Mouse (Mus musculus) adrenal gland, postnatal 14 days (tissue): ENCODE measurements at regions not wholly inside any gene's neighbourhood (a gene's known extent, or its start where the extent isn't known, plus 50 kb on each side); places are given as distances from the start of the nearest gene placed in this dataset.

Source experiments
- DNase-seq: peaks from one replicate; pipeline ENCODE4 v3.0.0; 2021; ENCODE audit warnings: mixed read lengths

DNA sequence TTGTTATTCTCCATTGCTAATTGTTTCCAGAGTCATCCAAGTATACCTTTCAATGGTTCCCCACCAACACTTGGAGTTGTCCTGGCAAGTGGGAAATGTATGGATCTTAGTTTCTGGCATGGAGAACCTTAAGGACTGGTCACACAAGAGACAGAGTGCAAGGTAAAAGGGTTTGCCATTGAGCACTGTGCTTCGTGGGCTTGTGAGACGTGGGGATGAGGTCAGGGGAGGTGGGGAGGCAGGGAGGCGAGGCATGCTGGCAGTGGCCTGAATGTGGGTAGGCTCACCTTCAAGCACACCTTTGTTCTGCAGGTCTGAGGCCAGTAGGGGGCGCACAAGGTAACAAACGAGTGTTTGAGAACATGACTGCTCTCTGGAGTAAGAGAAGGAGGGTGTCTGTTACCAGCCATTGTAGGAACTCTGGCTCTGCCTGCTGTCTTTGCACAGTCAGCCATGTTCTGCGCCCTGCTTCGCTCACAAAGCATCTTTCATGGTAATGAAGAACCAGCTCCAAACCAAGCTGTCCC, 612.0 kb downstream of the Bcl11a start:
- DNase-seq, result peak; percentile 78

DNA sequence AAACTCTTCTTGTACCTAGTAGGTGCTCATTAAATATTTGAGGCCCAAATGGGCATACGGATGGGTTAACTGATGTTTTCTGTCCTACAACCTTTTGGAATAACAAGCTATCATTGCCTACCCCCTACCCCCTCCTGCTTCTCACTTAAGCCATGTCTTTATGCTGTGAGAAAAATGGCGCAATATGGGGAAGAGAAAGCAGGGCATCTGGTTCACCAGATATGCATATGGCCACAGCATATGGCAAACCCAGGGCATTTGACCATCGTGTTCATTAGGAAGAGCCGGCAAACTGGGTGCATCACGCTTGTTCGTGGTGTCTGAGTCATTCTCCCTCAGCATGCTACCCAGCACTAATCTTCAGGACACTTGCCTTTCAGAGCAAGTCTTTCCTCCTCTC, 616.1 kb downstream of the Bcl11a start:
- DNase-seq, result no peak

DNA sequence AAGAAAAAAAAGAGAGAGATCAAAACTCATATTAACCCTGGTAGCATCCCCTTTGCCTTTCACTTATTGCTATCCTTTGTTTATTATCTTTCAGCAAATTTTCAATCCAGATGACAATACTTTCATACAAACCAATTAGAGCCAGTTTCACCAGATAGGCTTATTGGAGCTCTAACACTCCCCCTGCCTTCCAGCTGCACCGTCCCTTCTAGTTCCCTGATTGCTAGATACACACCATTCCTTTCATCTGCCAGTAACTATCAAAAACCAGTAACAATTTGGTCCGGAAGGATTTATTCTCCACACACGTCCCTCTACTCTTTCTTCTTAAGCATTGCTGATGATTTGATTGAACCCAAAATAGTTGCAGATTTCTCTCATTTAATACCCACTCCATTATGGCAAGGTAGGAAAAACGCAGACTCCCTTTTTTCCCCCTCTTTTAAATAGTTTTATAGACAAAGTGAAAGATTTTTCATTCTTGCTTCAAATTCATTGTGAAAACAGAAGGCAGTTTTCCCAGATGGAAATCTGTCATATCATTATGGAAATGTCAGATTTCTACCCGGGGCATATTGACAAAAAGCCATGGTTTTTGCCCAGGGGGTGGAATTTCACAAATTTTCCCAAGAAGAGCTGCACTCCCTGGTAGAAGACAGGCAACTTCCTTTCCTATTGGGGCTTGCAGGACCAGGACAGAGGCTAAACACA, 617.3 kb downstream of the Bcl11a start:
- no peak for DNase-seq

DNA sequence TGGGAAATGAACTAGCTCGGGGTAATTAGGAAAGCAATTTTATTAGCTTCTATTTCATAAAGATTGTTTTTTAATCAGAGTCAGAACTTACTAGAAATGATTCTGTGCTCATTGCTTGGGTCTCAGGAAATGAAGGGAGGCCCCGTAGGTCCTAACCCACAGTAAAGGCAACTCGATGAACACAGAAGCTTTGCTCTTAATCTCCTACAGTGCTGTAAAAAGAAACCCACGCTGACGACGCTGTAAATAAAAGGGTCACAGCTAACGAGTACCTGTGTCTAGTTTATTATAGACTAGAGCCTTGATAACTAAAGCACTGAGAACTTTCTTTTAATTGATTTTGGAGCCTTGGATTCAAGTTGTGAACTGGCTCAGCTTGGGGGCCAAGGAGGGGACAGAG, 618.7 kb downstream of the Bcl11a start:
- DNase-seq, result no peak

DNA sequence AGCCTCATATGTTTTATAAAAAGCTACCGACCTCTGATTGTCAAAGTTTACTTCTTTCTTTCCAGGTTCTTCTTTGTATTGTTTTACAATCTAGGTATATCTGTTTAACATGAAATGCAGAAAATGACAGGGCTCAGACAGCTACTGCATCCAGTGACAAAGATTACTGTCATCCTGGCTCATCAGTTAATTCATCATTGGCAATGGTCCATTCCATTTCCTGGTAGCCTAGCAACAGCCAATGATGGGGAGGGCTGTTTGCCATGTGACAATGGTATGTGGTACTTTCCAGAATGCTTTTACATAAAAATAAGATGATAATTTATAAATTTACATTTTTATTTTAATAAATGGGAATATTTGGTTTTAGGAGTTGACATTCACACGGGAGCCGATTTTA, 630.9 kb downstream of the Bcl11a start:
- DNase-seq, result no peak

DNA sequence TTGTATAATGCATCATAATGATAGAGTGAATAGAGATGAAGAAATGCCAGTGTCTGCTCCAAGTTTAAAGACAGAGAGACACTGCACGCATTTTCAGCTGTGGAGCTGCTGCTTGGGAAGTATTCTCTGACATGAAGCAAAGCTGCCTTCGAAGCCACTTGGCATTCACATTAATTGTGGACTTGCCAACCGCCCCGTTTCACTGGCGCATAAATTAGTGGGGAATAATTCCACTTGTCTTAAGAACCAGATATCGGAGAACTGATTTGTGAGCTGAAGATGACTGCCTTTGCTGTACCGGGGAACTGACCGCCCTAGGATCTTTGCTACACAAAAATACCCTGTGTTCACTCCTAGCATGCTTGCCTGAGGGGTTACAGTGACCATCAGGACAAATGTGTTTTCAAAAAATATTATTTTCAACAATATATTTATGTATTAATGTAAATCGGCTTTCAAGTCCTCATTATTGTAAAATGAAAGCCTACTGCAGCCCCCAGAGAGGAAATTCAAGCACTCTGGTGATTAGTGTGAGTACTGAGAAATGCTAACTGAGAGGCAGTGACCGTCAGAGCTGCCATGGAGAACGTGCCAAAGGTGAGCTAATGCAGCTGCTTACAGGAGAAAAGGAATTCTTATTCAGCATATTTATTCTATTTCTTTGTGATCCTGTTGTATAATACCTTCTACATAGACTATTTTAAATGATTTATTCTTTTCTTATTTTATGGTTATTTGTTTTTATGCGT, 638.9 kb downstream of the Bcl11a start:
- no peak for DNase-seq

DNA sequence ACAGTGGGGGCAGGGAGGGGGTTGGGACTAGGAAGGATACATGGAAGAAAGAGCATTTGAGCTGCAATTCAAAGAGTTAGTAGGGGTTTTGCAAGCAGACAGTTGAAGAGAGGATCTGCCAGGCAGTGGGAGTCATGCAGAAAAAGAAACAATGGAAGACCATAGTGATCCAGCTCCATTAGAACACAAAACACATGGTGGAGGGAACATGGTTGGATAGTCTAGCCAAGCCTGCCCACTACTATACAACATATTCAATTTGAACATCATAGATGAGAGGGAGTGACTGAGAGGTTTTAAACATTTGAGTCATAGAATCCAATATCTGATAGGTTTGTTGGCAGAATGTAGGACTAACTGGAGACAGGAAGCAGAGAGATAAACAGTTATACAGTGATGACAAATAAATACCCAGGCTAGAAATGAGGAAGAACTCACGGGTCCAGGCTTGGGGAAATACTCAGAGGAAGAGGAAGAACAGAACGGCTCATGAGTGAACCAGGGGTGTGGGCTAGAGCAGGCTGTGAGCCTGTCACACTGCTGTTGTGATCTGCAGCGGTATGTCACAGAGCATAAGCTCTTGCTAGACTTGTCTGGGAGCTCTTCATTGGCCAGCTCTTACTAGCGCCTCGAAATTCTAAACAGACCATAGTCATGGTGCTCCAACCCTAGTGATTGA, 646.5 kb downstream of the Bcl11a start:
- no peak for DNase-seq

DNA sequence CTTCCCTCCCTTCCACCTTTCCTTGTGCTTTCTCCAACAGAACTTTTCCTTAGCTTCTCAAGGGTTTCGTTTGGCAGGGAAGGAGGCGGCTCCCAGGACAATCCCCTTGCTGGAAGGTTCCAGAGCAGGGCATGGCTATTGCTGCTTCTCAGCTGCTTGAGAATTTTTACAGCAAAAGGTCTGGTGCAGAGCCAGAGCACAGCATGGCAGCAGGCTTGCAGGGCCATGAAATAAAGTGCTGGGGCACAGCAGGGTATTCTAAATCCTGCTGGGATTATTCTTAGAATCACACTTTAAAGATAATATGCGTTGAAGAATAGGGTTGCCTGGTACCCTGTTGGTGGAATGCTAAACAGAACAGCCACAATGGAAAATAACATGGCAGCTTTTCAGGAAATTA, 648.5 kb downstream of the Bcl11a start:
- no peak for DNase-seq

DNA sequence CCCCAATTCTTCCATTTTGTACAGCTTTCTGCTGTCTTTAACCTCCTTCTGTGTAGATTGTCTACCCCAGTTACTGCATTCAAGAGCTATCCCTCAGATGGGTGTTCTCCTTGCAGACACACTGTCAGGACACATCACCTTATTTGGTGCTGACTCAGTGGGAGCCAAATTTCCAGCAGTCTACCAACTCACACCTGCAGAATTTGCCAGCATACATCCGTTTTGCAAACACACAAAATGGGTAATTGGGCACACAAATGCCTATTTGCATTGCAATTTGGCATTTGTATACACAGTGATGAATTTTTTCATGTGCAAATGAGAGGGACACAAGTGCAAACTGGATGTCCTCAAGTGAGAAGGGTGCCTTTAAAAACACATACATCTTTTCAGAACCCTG, 649.5 kb downstream of the Bcl11a start:
- no peak for DNase-seq

DNA sequence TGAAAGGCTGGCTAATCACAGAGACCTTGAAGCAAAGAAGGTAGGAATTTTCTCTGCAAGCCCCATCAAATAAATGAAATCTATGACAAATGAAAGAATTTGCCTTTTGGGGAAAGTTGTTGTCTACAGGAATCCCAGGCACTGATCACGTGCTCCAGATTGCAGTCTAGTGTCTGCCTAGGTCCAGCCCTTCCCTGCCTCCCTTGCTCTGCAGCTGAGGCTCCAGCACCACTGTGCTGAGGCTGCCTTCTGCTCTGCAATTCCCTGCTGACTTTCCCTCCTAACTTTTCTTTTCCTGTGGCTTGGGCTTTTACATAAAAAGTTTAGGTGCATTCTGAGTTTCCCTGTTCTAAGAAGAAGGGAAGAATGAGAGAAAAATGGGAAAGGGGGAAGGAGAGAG, 653.6 kb downstream of the Bcl11a start:
- no peak for DNase-seq

DNA sequence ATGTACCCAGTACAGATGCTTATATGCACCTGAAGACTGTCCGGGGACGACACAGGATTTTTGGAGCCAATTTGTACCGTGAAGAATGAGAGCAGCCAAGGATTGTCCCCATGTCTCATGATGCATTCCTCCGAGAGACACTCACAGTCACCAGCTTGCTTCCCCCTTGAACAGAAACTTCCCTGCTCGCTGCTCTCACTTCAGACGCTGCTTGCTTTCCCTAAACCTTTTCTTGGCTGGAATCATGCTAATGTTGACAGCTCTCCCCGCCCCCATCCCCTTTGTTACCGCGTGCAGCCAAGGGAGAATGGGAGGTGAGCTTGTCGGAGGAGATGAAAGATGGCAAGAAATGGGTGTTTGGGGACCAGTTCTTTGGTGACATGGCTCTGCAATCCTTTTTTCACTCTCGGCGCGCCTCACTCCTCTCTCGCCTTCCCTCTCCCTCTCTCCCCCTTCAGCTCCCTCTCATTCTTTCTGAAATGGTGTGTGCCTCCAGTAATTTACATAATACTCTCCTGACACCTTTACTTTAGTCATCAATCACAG, 661.9 kb downstream of the Bcl11a start:
- DNase-seq, result no peak

DNA sequence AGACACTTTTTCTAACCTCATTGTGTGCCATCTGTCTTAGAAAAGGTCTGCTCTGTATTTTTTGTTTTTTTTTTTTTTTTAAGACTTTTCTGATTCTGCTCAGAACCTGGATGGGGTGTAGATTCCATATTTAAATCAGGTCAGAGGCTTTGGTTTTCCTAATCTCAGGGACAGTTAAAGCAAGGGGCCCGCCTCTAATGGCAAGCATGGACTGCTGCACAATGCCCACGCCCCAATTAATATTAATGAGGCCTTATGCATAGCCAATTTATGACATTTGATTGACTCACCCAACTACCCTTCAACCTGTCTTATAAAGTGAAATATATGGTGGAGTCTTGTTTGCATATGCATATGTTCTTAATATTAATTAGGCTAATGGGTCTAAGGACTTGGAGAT, 662.6 kb downstream of the Bcl11a start:
- DNase-seq, result no peak

DNA sequence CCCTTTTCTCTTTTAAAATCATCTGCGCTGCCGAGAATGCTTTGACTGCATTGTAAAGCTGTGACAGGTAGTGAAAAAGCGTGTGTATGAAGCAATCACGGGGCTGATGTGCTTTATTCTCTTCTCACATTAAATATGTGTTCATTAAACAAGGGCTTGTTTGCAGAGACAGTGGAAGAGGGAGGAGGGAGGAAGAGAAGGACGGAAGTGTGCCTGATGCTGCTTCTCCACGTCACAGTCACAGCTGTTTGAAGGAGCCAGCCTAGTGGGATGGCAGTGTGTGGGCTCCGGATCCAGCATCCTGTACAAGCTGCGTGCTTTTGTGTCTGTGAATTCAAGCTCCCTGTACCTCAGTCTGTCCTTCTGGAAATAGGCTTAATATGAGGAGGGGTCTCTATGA, 664.7 kb downstream of the Bcl11a start:
- DNase-seq, result no peak

DNA sequence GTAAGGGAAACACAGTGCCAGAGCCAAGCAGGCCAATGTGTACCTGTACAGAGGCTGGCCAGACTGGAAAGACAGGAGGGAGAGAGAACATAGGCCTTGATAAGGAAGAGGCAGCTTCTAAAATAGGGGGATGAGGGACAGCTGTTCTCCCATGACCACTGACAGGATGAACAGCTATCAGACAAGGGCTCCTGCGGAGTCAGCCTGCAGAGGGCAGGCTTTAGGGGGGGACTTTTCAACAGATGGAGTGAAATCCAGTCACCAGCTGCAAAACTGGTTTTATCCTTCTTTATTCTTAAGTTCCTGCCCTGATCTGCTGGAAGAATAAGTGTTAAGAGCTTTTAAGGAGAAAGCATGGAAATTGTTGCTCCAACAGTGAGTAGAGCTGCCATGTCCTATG, 665.6 kb downstream of the Bcl11a start:
- DNase-seq, result no peak

DNA sequence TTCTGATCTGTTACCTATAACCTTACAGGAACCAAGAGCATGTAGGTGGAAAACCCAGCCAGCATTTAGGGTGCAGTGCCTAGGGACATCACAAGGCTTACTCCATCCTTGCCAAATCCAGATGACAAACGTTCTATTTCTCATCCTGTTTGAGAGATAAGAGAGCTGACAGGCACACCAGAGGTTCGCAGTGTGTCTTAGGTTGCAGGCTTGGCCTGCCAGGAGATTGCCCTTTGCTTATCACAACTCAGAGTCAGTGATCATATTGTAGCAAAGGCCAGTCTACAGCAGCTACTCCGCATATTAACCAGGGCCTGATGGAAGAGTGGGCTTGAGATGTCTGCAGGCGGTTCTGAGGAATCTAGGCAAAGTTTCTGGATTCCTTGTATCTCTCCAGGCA, 668.0 kb downstream of the Bcl11a start:
- peak; percentile 25 for DNase-seq

DNA sequence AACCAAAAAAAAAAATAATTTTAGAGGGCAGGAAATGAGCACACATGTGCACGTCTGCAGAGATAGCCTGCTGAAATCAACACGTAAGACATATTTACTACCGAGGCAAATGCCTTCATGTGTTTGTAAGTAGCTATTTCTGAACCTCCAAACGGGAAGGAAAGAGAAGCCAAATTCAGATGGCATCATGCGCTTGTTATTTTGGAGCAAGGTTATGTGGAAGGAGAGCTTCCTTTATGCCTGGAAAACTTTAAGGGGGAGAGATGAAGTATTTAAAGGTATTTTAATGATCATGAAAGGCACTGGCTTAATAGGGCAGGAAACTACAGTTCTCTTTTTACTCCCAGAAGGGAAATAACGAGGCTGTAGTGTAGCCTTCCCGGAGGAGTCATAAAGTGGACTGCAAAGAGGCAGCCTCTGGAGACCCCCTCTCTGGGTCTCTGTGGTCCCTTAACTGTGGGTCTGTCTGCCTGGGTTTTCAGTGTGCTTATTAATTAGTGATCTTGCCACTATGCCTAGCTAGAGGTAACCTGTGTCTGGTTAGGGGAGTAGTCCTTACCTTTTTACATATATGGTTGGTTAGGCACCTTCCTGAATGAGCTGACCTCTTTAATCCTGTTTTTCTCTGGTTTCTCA, 672.4 kb downstream of the Bcl11a start:
- no peak for DNase-seq

DNA sequence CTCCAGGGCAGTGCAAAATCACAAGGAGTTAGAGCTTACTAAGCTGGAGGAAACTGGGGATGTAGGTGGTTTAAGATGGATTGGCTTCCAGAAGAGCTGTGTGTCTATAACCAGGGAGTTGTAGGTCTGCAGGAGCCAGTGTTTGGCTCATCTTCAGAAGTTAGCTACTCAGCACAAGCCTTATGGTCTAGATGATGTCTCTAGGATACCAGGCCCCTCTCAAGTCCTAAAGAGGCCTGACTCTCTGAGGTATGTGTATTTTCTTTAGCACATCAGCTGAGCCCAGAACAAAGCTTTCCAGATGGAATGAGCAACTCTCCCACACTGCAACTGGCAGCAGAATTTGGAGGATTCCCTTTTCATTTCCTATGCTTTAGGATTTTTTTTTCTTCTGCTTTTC, 680.3 kb downstream of the Bcl11a start:
- no peak for DNase-seq

DNA sequence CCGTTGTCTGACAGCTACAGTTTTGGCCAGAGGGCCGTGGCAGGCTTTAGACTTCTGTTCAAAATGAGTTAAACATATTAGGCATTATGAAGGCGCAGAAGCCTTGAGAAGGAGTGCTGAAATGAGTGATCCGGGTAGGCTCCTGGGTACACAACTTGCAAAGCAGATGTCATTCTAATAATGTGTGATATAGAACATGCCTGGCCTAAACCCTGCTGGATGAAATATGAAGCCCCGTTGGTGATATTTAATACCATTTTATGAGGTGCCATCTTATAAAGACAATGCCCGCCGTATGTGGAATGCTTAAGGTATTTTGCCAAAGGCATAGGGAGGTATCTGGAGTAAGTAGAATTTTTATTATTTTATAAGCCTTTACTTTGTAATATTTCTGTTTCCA, 705.6 kb downstream of the Bcl11a start:
- DNase-seq, result no peak

DNA sequence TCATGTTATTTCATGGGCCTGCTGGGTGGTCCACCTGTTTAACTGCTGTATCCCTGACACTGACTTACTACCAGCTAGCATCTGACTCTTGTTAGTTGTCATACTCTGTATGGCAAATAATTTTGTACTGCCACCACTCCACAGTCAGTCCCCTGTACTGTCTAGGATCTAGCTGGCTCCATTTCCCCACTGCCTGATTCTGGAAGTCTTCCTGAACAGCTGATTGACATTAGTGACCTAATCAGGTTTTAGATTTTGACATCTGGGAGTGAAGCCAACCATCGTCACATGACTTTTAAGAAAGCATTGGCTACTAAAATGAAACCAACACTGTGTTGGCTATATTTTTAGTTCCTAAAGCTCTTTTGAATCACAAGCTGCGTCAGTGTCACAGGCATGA, 711.3 kb downstream of the Bcl11a start:
- DNase-seq, result no peak

DNA sequence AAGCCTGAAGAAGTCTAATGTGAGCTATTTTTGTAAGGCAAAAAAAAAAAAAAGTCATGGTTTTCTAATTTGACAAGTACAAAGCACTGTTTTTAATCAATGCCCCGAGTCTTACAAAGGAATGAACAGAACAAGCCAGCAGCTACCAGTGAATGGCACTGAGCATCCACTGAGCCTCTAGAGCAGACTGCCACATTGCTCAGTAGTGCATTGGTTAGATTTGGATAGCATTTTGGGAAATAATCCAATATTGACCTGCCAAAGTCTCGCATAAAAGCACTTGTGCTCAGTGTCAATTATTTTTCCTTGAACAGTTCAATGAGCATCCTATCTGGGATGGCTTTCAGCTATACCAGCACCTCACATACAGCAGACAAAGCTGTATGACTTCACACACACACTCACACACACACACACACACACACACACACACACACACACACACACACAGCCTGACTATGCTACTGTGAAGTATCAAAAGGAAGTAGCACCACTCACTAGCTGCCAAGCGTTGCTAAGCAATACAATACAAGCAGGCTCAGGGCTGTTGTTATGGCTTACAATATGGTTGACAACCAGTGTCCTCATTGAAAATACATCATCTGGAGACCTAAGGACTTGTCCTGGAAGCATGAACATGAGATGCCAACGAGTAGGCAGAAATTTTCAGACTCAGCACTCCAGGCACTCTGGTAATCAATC, 717.8 kb downstream of the Bcl11a start:
- DNase-seq, result no peak

DNA sequence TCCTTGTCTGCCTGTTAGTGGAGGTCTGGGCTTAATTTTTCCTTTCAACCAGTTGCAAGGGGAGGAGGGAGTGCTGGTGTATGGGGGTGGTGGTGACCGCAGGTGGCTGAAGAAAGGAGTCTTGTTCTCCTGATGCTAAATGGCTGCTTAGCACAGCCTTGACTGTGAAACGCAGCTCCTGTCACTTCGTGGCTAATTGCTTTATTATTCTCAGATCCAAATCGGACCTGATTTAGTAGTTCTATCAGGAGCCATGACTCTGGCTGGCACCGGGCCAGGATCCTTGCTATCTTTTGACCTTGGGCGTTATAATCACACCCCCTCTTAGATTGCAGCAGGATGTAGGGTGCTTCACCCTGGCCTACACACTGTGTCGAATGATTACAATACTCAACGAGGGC, 726.8 kb downstream of the Bcl11a start:
- peak; percentile 49 for DNase-seq
